Mouse (Mus musculus) forebrain, embryonic 14.5 days (tissue): Measurements from ENCODE around the gene Ppp1cc. TPM values are rescaled to one million over a fixed set of nuclear protein-coding genes. Genes with fewer than 3 reads are reported as not detected.

Experiments
- ATAC-seq: fragments of 200-750 bp; cut with Nextera tagmentation; 2 replicates; pipeline ENCODE4 v1.8.0; 2017; ENCODE audit warnings: mild to moderate bottlenecking, moderate library complexity
- DNase-seq: peaks from one replicate; pipeline ENCODE4 v3.0.0-alpha.2; 2015; ENCODE audit warnings: low spot score
- H3K27ac ChIP-seq: fragments of 300-500 bp; sonication (generic); 2 replicates; pipeline ENCODE4 v1.5.1; 2014; ENCODE audit warnings: low read depth, mild to moderate bottlenecking, control low read depth, low read length, moderate library complexity
- H3K27me3 ChIP-seq: fragments of 300-500 bp; sonication (generic); replicated peaks from 2 replicates; pipeline ENCODE4 v1.6.1; 2014; ENCODE audit warnings: low read length, control low read depth, mixed read lengths; ENCODE audit not compliant: control insufficient read depth, insufficient read depth
- H3K36me3 ChIP-seq: fragments of 300-500 bp; sonication (generic); 2 replicates; pipeline ENCODE4 v1.6.1; 2014; ENCODE audit warnings: low read length, control low read depth; ENCODE audit not compliant: control insufficient read depth, insufficient read depth
- H3K4me1 ChIP-seq: fragments of 300-500 bp; sonication (generic); 2 replicates; pipeline ENCODE4 v1.6.1; 2014; ENCODE audit warnings: antibody characterized with exemption, low read length, control low read depth; ENCODE audit not compliant: control insufficient read depth, insufficient read depth
- H3K4me2 ChIP-seq: fragments of 300-500 bp; sonication (generic); 2 replicates; pipeline ENCODE4 v1.6.1; 2014; ENCODE audit warnings: mild to moderate bottlenecking, control low read depth, low read length
- H3K4me3 ChIP-seq: fragments of 300-500 bp; sonication (generic); 2 replicates; pipeline ENCODE4 v1.5.1; 2014; ENCODE audit warnings: low read depth, low read length, control low read depth
- H3K9ac ChIP-seq: fragments of 300-500 bp; sonication (generic); 2 replicates; pipeline ENCODE4 v1.6.1; 2014; ENCODE audit warnings: mild to moderate bottlenecking, low read length, control low read depth, moderate library complexity
- H3K9me3 ChIP-seq: fragments of 300-500 bp; sonication (generic); replicated peaks from 2 replicates; pipeline ENCODE4 v1.6.1; 2016; ENCODE audit warnings: low read length, control low read depth, mixed read lengths; ENCODE audit not compliant: control insufficient read depth
- WGBS: fragments of 180-500 bp; shearing (Covaris S2); extraction: QIAGEN DNeasy Blood & Tissue Kit; methylation state at CpG from one replicate; pipeline ENCODE4 v1.1.7; 2014; 5-methylcytosine and 5-hydroxymethylcytosine counted together
- polyA plus RNA-seq: library from polyadenylated mRNA; unstranded; fragments of >200 nt; fragmentation: Nextera tagmentation; extraction: Ambion mirVana; gene quantifications from 2 replicates; pipeline ENCODE4 v1.2.1, GENCODE M21; 2014

Gene Ppp1cc
- polyA plus RNA-seq = 274 and 280 TPM in 2 replicates

DNA sequence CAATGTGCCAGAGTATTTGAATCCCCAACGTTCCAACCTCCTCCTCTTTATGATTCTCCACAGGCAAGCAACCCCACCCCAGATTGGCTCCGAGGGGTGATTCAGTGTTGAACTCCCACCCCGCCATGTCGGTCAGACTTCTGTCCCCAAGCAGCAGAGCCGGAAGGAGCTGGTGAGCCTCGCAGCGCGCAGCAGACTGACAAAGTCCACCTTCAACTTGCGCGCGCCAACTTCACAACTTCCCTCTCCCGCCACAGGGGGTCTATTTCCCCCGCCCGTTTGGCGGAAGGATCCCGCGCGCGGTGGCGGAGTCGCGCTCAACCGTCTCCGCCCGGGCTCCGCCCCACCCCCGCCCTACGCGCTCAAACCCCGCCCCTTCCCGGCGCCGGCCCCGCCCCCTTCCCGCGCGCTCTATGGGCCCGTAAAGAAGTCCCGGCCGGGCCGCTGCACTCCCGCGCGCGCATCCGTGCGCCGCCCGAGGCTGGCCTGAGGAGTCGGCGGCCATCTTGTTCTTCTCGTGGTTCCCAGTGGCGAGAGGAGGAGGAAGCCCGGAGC lies at the start of gene Ppp1cc:
Ppp1cc (plus strand) TSS at position 452 of the 555 bp plus-strand sequence.
- Histone ChIP-seq H3K9me3 (no peaks in the 10 kb centered on the region), H3K36me3 (peaks cover 17% of the 10 kb centered on the region), H3K9ac (peak within 1 kb of the TSS; percentile 98), H3K4me3 (peak within 1 kb of the TSS; percentile 61), H3K4me1 (peaks cover 35% of the 10 kb centered on the region), H3K27ac (peak within 1 kb of the TSS; percentile 74), H3K4me2 (peak within 1 kb of the TSS; percentile 77), H3K27me3 (no peaks in the 10 kb centered on the region; the same call in 1 of the 2 replicates)
- DNase-seq (peak; percentile 96), ATAC-seq (peak; percentile 93)
- under 1% methylated on average over 49 of the region's 54 CpGs for WGBS

DNA sequence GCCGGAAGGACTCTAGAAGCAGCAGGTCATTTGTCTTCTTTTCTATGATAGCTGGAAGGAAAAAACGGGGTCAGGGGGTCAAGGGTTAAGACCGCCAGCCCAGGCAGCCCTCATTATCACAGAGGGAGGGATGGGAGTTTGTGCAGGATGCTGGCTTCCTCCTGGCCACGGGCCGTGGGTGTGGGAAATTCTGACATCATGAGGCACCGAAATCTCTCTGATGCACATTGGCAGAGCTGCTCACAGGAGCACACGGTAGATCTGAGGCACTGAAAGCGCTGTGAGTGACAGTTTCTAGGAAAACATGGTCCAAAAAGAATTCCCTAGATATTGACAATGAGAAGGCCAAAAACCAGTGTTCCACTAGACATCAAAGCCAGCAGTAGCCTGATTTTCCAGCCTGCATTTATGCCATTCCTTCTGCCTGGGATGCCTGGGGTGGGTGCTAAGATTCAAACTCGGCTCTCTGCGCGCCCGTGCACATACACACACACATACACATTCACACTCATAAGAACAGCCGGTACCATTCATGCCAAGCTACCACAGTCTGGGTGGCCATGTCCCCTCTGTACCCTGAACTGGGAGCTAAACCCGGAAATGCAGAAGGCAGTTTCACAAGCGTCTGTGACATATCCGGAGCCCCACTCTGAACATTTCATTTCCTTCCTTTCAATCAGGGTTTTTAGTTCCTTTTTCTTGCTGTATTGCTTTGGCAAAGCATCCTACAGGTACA lies 48.6 kb upstream of the Ppp1cc start:
- Histone ChIP-seq H3K36me3 (no peaks in the 10 kb centered on the region), H3K4me3 (no peak overlapping the region), H3K9ac (no peak overlapping the region), H3K9me3 (no peaks in the 10 kb centered on the region), H3K4me2 (no peak overlapping the region), H3K27me3 (no peaks in the 10 kb centered on the region), H3K27ac (no peak overlapping the region), H3K4me1 (no peaks in the 10 kb centered on the region)
- ATAC-seq = no peak
- DNase-seq = no peak
- WGBS = 61% methylated on average over 16 of the region's 16 CpGs

DNA sequence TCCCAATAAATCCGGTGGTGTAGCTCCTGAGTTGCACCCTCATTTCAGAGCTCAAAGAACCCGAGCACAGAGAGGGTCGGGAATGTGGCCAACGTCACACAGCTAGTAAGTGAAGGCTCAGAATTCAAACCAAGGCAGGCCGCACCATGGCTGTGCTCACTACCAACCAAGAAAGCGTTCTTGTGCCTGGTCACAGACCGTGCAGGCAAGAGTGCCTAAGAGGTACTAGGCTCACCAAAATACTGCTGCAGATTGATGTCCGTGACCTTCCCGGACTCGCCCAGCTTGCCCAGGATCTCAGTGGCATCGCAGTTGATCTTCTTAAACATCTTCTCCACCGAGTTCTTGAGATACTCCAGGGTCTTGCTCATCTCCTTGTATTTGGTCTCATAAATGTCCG lies 47.5 kb upstream of the Ppp1cc start:
- H3K9ac ChIP-seq = no peak overlapping the region
- H3K27me3 ChIP-seq = no peaks in the 10 kb centered on the region
- H3K4me2 ChIP-seq = no peak overlapping the region
- no peak for DNase-seq
- H3K27ac ChIP-seq = no peak overlapping the region
- ATAC-seq = no peak
- H3K36me3 ChIP-seq = no peaks in the 10 kb centered on the region
- WGBS = 92% methylated on average over 13 of the region's 13 CpGs
- H3K9me3 ChIP-seq = no peaks in the 10 kb centered on the region
- no peaks in the 10 kb centered on the region for H3K4me1 ChIP-seq
- H3K4me3 ChIP-seq = no peak overlapping the region

DNA sequence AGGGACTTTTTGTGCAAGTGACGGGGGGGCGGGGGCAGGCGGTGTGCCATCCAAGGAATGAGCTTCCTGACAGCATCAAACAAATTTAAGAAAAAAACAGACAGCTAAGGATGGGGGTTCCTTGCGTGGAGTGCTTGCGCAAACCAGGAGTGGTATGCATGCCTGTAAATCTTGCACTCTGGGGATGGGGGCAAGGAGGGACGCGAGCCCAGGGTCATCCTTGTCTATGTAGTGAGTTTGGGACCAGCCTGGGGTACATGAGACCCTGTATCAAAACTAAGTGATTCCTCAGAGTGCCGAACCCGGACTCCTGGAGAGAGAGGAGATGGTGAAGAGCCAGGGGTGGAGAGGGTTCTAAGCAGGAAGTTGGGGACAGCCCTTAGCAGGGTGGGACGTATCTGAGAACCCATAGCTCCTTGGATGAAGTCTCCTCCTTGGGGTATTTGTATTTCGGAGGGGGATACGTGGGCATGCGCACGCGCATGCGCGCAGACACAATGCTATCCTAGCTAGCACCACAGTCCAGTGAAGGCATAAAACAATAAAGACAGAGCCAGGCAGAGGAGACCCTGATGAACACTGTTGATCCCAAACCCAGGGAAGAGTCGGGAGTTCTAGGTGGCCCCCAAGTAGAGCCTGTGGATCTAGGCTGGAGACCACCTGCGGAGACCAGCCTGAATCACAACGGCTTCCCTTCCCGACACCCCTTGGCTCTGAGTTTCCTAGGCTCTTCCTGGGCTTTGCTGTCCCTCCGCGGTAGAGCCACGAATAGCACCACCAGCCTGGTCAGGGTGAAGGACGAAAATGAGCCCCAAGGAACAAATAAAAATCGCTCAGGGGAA lies 46.8 kb upstream of the Ppp1cc start:
- WGBS = 66% methylated on average over 26 of the region's 26 CpGs
- DNase-seq (no peak), ATAC-seq (no peak)
- H3K4me3 ChIP-seq = no peak overlapping the region
- no peak overlapping the region for H3K27ac ChIP-seq
- H3K4me2 ChIP-seq = no peak overlapping the region
- no peaks in the 10 kb centered on the region for H3K4me1 ChIP-seq
- no peaks in the 10 kb centered on the region for H3K36me3 ChIP-seq
- no peaks in the 10 kb centered on the region for H3K27me3 ChIP-seq
- no peaks in the 10 kb centered on the region for H3K9me3 ChIP-seq
- H3K9ac ChIP-seq = no peak overlapping the region

DNA sequence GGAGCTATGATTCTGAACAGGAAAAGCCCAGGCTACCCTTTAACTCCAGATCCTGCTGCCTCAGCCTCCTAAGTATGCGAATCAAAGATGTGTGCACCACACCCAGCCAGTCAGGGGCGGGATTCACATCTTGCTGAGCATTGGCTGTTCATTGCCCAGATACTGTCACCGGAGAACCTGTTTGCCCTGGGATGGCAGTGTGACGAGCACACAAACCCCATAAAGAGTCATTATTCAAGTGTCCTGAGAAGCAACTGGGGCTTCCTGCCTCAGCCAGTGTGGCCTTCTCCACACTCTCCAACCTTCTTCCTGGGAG lies 46.2 kb upstream of the Ppp1cc start:
- no peak for DNase-seq

DNA sequence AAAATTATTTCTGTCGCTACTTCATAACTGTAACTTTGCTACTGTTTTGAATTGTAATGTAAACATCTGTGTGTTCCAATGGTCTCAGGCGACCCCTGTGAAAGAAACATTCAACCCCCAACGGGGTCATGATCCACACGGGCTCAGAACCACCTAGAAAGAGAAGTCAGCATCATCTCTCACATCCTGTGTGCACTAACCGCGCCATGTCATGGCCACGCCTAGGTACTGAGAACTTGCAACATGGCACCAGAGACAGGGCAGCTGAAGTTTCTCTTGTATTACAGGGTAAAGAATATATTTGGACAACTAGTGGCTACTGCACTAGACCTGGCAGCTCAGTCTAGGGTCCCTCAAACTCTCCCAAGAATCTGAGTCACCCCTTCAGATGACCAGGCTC lies 44.6 kb upstream of the Ppp1cc start:
- DNase-seq (no peak), ATAC-seq (no peak)
- no peak overlapping the region for H3K4me3 ChIP-seq
- 83% methylated on average over 7 of the region's 7 CpGs for WGBS
- no peak overlapping the region for H3K4me2 ChIP-seq
- no peaks in the 10 kb centered on the region for H3K27me3 ChIP-seq
- no peak overlapping the region for H3K27ac ChIP-seq
- H3K9me3 ChIP-seq = no peaks in the 10 kb centered on the region
- no peaks in the 10 kb centered on the region for H3K36me3 ChIP-seq
- no peaks in the 10 kb centered on the region for H3K4me1 ChIP-seq
- no peak overlapping the region for H3K9ac ChIP-seq

More for the DNA sequence above, 46.2 kb upstream of the Ppp1cc start:
- Histone ChIP-seq H3K4me3 (no peak overlapping the region), H3K4me2 (no peak overlapping the region), H3K27ac (no peak overlapping the region), H3K9me3 (no peaks in the 10 kb centered on the region), H3K4me1 (no peaks in the 10 kb centered on the region), H3K27me3 (no peaks in the 10 kb centered on the region), H3K36me3 (no peaks in the 10 kb centered on the region), H3K9ac (no peak overlapping the region)
- 52% methylated on average over 4 of the region's 4 CpGs for WGBS
- no peak for ATAC-seq

DNA sequence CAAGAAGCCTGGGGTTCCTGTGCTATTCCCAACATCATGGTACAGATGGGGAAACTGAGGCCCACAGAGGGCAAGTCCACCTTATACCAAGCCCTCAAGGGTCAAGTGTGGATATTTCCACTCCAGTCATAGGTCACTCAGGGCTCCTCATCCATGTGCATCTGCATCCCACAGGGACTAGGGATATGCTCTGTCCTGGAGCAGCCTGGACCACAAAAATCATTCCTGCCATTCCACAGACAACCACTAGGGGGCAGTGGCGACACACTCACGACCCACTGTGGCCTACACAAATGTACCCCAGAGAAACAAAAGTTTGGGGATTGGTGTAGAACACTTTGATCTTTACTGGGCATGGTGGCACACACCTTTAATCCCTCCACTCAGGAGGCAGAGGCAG lies 43.9 kb upstream of the Ppp1cc start:
- Histone ChIP-seq H3K36me3 (no peaks in the 10 kb centered on the region), H3K27me3 (no peaks in the 10 kb centered on the region), H3K4me2 (no peak overlapping the region), H3K4me3 (no peak overlapping the region), H3K9me3 (no peaks in the 10 kb centered on the region), H3K27ac (no peak overlapping the region), H3K4me1 (no peaks in the 10 kb centered on the region), H3K9ac (no peak overlapping the region)
- ATAC-seq = no peak
- peak; percentile 39 for DNase-seq
- 3% methylated on average over 2 of the region's 2 CpGs for WGBS

DNA sequence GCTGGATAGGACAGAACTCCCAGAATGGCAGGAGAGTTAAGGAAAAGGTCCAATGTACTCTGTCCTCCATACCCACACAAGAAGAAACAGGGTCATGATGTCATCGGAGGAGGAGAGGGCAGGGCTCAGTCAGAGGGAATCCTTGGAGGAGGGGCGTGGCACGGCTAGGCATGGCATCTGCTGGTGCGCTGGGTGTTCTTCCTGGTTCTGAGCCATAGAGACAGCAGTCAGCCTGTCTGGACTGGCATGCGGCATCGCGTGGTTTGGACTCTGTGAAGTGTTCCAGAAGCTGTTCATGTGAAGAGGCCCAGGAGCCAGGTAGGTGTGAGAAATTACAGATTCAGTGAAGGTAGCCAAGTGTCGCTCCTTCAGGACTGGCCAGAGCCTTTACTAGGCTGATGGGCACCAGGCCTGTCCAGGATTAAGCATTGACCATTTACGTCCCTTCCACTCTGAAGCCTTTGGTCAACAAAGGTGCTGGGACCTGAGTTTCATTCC lies 42.8 kb upstream of the Ppp1cc start:
- no peak for ATAC-seq
- WGBS = 94% methylated on average over 9 of the region's 9 CpGs

More for the DNA sequence above, 42.8 kb upstream of the Ppp1cc start:
- Histone ChIP-seq H3K9me3 (no peaks in the 10 kb centered on the region), H3K27me3 (no peaks in the 10 kb centered on the region), H3K4me1 (no peaks in the 10 kb centered on the region), H3K9ac (no peak overlapping the region), H3K27ac (no peak overlapping the region), H3K36me3 (no peaks in the 10 kb centered on the region), H3K4me3 (no peak overlapping the region), H3K4me2 (no peak overlapping the region)
- no peak for DNase-seq
